Mouse (Mus musculus) thymus, adult 2 months (tissue): ENCODE measurements around the gene Cidec.

Source experiments
- CTCF ChIP-seq: fragments of 200-500 bp; IDR thresholded peaks from 2 replicates; pipeline ENCODE4 v1.5.1; 2012; ENCODE audit warnings: mild to moderate bottlenecking, control low read depth, low read length, moderate library complexity, borderline replicate concordance; ENCODE audit not compliant: control insufficient read depth, poor library complexity, insufficient read depth; ENCODE audit errors: extremely low read depth
- POLR2A ChIP-seq: fragments of 200-500 bp; IDR thresholded peaks from 2 replicates; pipeline ENCODE4 v1.6.1; 2012; ENCODE audit warnings: mild to moderate bottlenecking, low read length, control low read depth, moderate library complexity; ENCODE audit not compliant: control insufficient read depth, poor library complexity, insufficient read depth; ENCODE audit errors: extremely low read depth

DNA sequence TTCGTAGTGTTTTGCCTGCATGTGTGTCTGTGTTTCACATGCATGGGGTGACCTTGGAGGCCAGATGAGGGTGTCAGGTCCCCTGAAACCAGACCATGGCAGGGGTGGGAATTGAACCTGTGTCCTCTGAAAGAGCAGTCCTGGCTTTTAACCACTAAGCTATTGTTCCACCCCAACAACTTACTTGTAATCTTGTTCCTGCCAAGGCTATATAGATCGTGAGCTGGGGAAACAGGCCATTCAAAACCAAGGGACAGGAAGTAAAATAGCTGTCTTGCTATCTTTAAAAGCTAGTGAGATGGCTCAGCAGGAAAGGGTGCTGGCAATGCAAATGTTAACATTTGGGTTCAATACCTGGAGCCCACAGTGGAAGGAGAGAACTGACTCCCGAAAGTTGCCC lies 5.6 kb downstream of the Cidec start:
- TF ChIP-seq POLR2A (no peak), CTCF (no peak)
